Mouse (Mus musculus) thymus, adult 2 months (tissue): ENCODE data around the gene Nid1. TPM values are rescaled to one million over a fixed set of nuclear protein-coding genes. Genes with fewer than 3 reads are reported as not detected.

Source experiments
- DNase-seq: peaks from one replicate; pipeline ENCODE4 v3.0.0; 2021
- H3K27ac ChIP-seq: fragments of 200-500 bp; 2 replicates; pipeline ENCODE4 v1.5.1; 2012; ENCODE audit warnings: low read length, control low read depth; ENCODE audit not compliant: control insufficient read depth, insufficient read depth
- H3K27me3 ChIP-seq: fragments of 200-500 bp; 2 replicates; pipeline ENCODE4 v1.6.1; 2012; ENCODE audit warnings: mild to moderate bottlenecking, low read length, moderate library complexity, mixed read lengths; ENCODE audit not compliant: control insufficient read depth, insufficient read depth
- H3K36me3 ChIP-seq: fragments of 200-500 bp; 2 replicates; pipeline ENCODE4 v1.6.1; 2012; ENCODE audit warnings: mild to moderate bottlenecking, low read length, moderate library complexity; ENCODE audit not compliant: control insufficient read depth, insufficient read depth
- H3K4me1 ChIP-seq: fragments of 200-500 bp; replicated peaks from 2 replicates; pipeline ENCODE4 v1.6.1; 2012; ENCODE audit warnings: low read length; ENCODE audit not compliant: control insufficient read depth, insufficient read depth
- H3K4me3 ChIP-seq: fragments of 200-500 bp; 2 replicates; pipeline ENCODE4 v1.5.1; 2012; ENCODE audit warnings: mild to moderate bottlenecking, low read length, control low read depth, moderate library complexity; ENCODE audit not compliant: control insufficient read depth, insufficient read depth
- CTCF ChIP-seq: fragments of 200-500 bp; IDR thresholded peaks from 2 replicates; pipeline ENCODE4 v1.5.1; 2012; ENCODE audit warnings: mild to moderate bottlenecking, control low read depth, low read length, moderate library complexity, borderline replicate concordance; ENCODE audit not compliant: control insufficient read depth, poor library complexity, insufficient read depth; ENCODE audit errors: extremely low read depth
- POLR2A ChIP-seq: fragments of 200-500 bp; IDR thresholded peaks from 2 replicates; pipeline ENCODE4 v1.6.1; 2012; ENCODE audit warnings: mild to moderate bottlenecking, low read length, control low read depth, moderate library complexity; ENCODE audit not compliant: control insufficient read depth, poor library complexity, insufficient read depth; ENCODE audit errors: extremely low read depth
- WGBS: fragments of 180-500 bp; shearing (Covaris S2); methylation state at CpG from one replicate; pipeline ENCODE4 v1.1.7; 2018; 5-methylcytosine and 5-hydroxymethylcytosine counted together
- polyA plus RNA-seq: library from polyadenylated mRNA; depleted of rRNA; stranded (reverse); fragments of >200 nt; gene quantifications from 2 replicates; pipeline ENCODE4 v1.2.3, GENCODE M21; 2012

The Nid1 gene
- polyA plus RNA-seq, 1 experiment = 19.0 TPM

- no peak overlapping the region for H3K27ac ChIP-seq
- no peak overlapping the region for H3K4me3 ChIP-seq
- H3K36me3 ChIP-seq = no peaks in the 10 kb centered on the region
- WGBS = 92% methylated on average over 6 of the region's 6 CpGs
- no peaks in the 10 kb centered on the region for H3K27me3 ChIP-seq
- peaks cover 7% of the 10 kb centered on the region for H3K4me1 ChIP-seq
- DNase-seq = no peak
- TF ChIP-seq POLR2A (no peak), CTCF (no peak)
Measured at GRCm38 (mm10) chr13:13548431-13549190, 111.3 kb downstream of the Nid1 start.

GRCm38 (mm10) chr13:13549687-13550660 lies 112.6 kb downstream of the Nid1 start:
- DNase-seq = no peak
- H3K36me3 ChIP-seq = no peaks in the 10 kb centered on the region
- no peak for TF ChIP-seq CTCF
- TF ChIP-seq POLR2A = no peak
- H3K27me3 ChIP-seq = no peaks in the 10 kb centered on the region
- H3K4me1 ChIP-seq = peaks cover 7% of the 10 kb centered on the region
- WGBS = 73% methylated on average over 9 of the region's 9 CpGs
- H3K27ac ChIP-seq = no peak overlapping the region
- H3K4me3 ChIP-seq = no peak overlapping the region

- Histone ChIP-seq H3K4me1 (peaks cover 12% of the 10 kb centered on the region), H3K4me3 (no peak overlapping the region), H3K27ac (no peak overlapping the region), H3K36me3 (no peaks in the 10 kb centered on the region), H3K27me3 (no peaks in the 10 kb centered on the region)
- DNase-seq = no peak
- 89% methylated on average over 3 of the region's 3 CpGs for WGBS
- TF ChIP-seq CTCF (no peak), POLR2A (no peak)
Measured at GRCm38 (mm10) chr13:13552020-13552419, 114.7 kb downstream of the Nid1 start.

- H3K36me3 ChIP-seq = no peaks in the 10 kb centered on the region
- no peaks in the 10 kb centered on the region for H3K27me3 ChIP-seq
- no peak overlapping the region for H3K27ac ChIP-seq
- TF ChIP-seq CTCF = no peak
- TF ChIP-seq POLR2A = no peak
- DNase-seq = no peak
- H3K4me3 ChIP-seq = no peak overlapping the region
- WGBS = 83% methylated on average over 1 of the region's 1 CpGs
- peaks cover 19% of the 10 kb centered on the region for H3K4me1 ChIP-seq
Measured at GRCm38 (mm10) chr13:13553660-13554059, 116.3 kb downstream of the Nid1 start.

GRCm38 (mm10) chr13:13555196-13555595 lies 117.8 kb downstream of the Nid1 start:
- Histone ChIP-seq H3K27me3 (no peaks in the 10 kb centered on the region), H3K36me3 (no peaks in the 10 kb centered on the region), H3K4me1 (peaks cover 19% of the 10 kb centered on the region), H3K27ac (no peak overlapping the region), H3K4me3 (no peak overlapping the region)
- no peak for DNase-seq
- WGBS = 94% methylated on average over 3 of the region's 3 CpGs
- TF ChIP-seq POLR2A = no peak
- TF ChIP-seq CTCF = no peak

GRCm38 (mm10) chr13:13557001-13557743 lies 119.8 kb downstream of the Nid1 start:
- no peaks in the 10 kb centered on the region for H3K27me3 ChIP-seq
- TF ChIP-seq CTCF = no peak
- no peak for TF ChIP-seq POLR2A
- DNase-seq = no peak
- no peak overlapping the region for H3K27ac ChIP-seq
- 24% methylated on average over 5 of the region's 5 CpGs for WGBS
- H3K4me1 ChIP-seq = peaks cover 18% of the 10 kb centered on the region
- no peak overlapping the region for H3K4me3 ChIP-seq
- H3K36me3 ChIP-seq = no peaks in the 10 kb centered on the region
